Mouse (Mus musculus) heart, postnatal 0 days (tissue): ENCODE measurements around the gene Gm7137. TPM values are rescaled to one million over a fixed set of nuclear protein-coding genes. Genes with fewer than 3 reads are reported as not detected.
"Not testable (repeated sequence)": the region's sequence is repeated elsewhere in the genome, so short reads cannot be mapped to it uniquely, and the experiment has no call there.

Source experiments
- ATAC-seq: fragments of 200-750 bp; cut with Nextera tagmentation; 2 replicates; pipeline ENCODE4 v1.8.0; 2017; ENCODE audit warnings: low read depth, moderate number of reproducible peaks, moderate library complexity; ENCODE audit not compliant: insufficient read depth
- DNase-seq: peaks from one replicate; pipeline ENCODE4 v3.0.0-alpha.2; 2016; ENCODE audit warnings: low spot score
- H3K27ac ChIP-seq: fragments of 300-500 bp; sonication (generic); 2 replicates; pipeline ENCODE4 v1.5.1; 2014; ENCODE audit warnings: low read depth, mild to moderate bottlenecking
- H3K27me3 ChIP-seq: fragments of 300-500 bp; sonication (generic); 2 replicates; pipeline ENCODE4 v1.6.1; 2014; ENCODE audit warnings: low read length, mixed read lengths; ENCODE audit not compliant: control insufficient read depth, insufficient read depth
- H3K36me3 ChIP-seq: fragments of 300-500 bp; sonication (generic); replicated peaks from 2 replicates; pipeline ENCODE4 v1.6.1; 2014; ENCODE audit warnings: low read length, mixed read lengths; ENCODE audit not compliant: control insufficient read depth, insufficient read depth
- H3K4me1 ChIP-seq: fragments of 300-500 bp; sonication (generic); 2 replicates; pipeline ENCODE4 v1.6.1; 2014; ENCODE audit warnings: antibody characterized with exemption; ENCODE audit not compliant: control insufficient read depth, insufficient read depth
- H3K4me2 ChIP-seq: fragments of 300-500 bp; sonication (generic); 2 replicates; pipeline ENCODE4 v1.6.1; 2014; ENCODE audit warnings: low read depth, mild to moderate bottlenecking, low read length, moderate library complexity
- H3K4me3 ChIP-seq: fragments of 300-500 bp; sonication (generic); 2 replicates; pipeline ENCODE4 v1.5.1; 2014; ENCODE audit warnings: low read depth, low read length
- H3K9ac ChIP-seq: fragments of 300-500 bp; sonication (generic); replicated peaks from 2 replicates; pipeline ENCODE4 v1.6.1; 2014; ENCODE audit warnings: low read depth, low read length, mixed read lengths
- H3K9me3 ChIP-seq: fragments of 300-500 bp; sonication (generic); replicated peaks from 2 replicates; pipeline ENCODE4 v1.6.1; 2016; ENCODE audit warnings: low read length; ENCODE audit not compliant: control insufficient read depth
- CTCF ChIP-seq: IDR thresholded peaks from 2 replicates; pipeline ENCODE4 v1.5.1; 2016; ENCODE audit warnings: antibody characterized with exemption, control low read depth, low read depth
- EP300 ChIP-seq: IDR thresholded peaks from 2 replicates; pipeline ENCODE4 v1.6.1; 2016; ENCODE audit warnings: antibody characterized with exemption, low read depth
- WGBS: fragments of 180-500 bp; shearing (Covaris S2); extraction: QIAGEN DNeasy Blood & Tissue Kit; methylation state at CpG from one replicate; pipeline ENCODE4 v1.1.7; 2014; 5-methylcytosine and 5-hydroxymethylcytosine counted together
- polyA plus RNA-seq: library from polyadenylated mRNA; unstranded; fragments of >200 nt; fragmentation: Nextera tagmentation; extraction: Ambion mirVana; gene quantifications from 2 replicates; pipeline ENCODE4 v1.2.1, GENCODE M21; 2015
- total RNA-seq: library from RNA; depleted of rRNA; stranded (reverse); fragments of >200 nt; gene quantifications from 2 replicates; pipeline ENCODE4 v1.2.3, GENCODE M21; 2014; ENCODE audit warnings: low replicate concordance

Gm7137 gene
- total and polyA plus RNA-seq, 2 experiments from 2014 or later = not detected

- H3K4me1 ChIP-seq = no peaks in the 10 kb centered on the region
- H3K4me3 ChIP-seq = no peak overlapping the region
- no peak overlapping the region for H3K9ac ChIP-seq
- DNase-seq (no peak), ATAC-seq (no peak)
- H3K27ac ChIP-seq = no peak overlapping the region
- no peak overlapping the region for H3K4me2 ChIP-seq
- 64% methylated on average over 1 of the region's 1 CpGs for WGBS
- no peaks in the 10 kb centered on the region for H3K27me3 ChIP-seq
- no peaks in the 10 kb centered on the region for H3K36me3 ChIP-seq
- TF ChIP-seq CTCF = no peak
- no peaks in the 10 kb centered on the region for H3K9me3 ChIP-seq
These were observed 18.3 kb downstream of the Gm7137 start for GRCm38 (mm10) chr10:77769727-77770126.

GRCm38 (mm10) chr10:77759582-77759981, 28.4 kb downstream of the Gm7137 start, which contains the start of gene Gm3233:
Gm3233 (minus strand) TSS chr10:77759682.
- H3K4me1 ChIP-seq, H3K9me3 ChIP-seq, H3K36me3 ChIP-seq, DNase-seq, ATAC-seq, H3K9ac ChIP-seq, H3K27me3 ChIP-seq, H3K27ac ChIP-seq, H3K4me2 ChIP-seq, H3K4me3 ChIP-seq: not testable (repeated sequence)
- no CpG with 5 or more reads among the region's 1 CpGs for WGBS

- Histone ChIP-seq H3K27ac (no peak overlapping the region), H3K27me3 (no peaks in the 10 kb centered on the region), H3K4me1 (no peaks in the 10 kb centered on the region), H3K9me3 (no peaks in the 10 kb centered on the region), H3K4me3 (no peak overlapping the region), H3K4me2 (no peak overlapping the region), H3K36me3 (no peaks in the 10 kb centered on the region), H3K9ac (no peak overlapping the region)
- no peak for TF ChIP-seq CTCF
- no peak for TF ChIP-seq EP300
- ATAC-seq (no peak), DNase-seq (no peak)
These were observed 34.6 kb downstream of the Gm7137 start for GRCm38 (mm10) chr10:77753448-77753847.

- 65% methylated on average over 3 of the region's 3 CpGs for WGBS
- H3K4me3 ChIP-seq, H3K27ac ChIP-seq, H3K9me3 ChIP-seq, H3K4me2 ChIP-seq, H3K9ac ChIP-seq, H3K27me3 ChIP-seq, ATAC-seq, DNase-seq, H3K36me3 ChIP-seq, H3K4me1 ChIP-seq: not testable (repeated sequence)
These were observed 35.7 kb downstream of the Gm7137 start for GRCm38 (mm10) chr10:77752312-77752711.

- H3K27me3 ChIP-seq, H3K9ac ChIP-seq, H3K36me3 ChIP-seq, H3K4me2 ChIP-seq, H3K27ac ChIP-seq, H3K4me1 ChIP-seq, H3K9me3 ChIP-seq, ATAC-seq, H3K4me3 ChIP-seq, DNase-seq: not testable (repeated sequence)
- WGBS = 13% methylated on average over 1 of the region's 1 CpGs
These were observed 36.7 kb downstream of the Gm7137 start, which contains the start of gene Gm9736 for GRCm38 (mm10) chr10:77751254-77751653. Gm9736 (minus strand) TSS chr10:77751354.

GRCm38 (mm10) chr10:77750686-77751085, 37.3 kb downstream of the Gm7137 start:
- not testable (repeated sequence) for ATAC-seq, H3K9me3 ChIP-seq, H3K4me2 ChIP-seq, H3K27ac ChIP-seq, DNase-seq, H3K27me3 ChIP-seq, H3K4me3 ChIP-seq, H3K36me3 ChIP-seq, H3K4me1 ChIP-seq, H3K9ac ChIP-seq
- WGBS = 53% methylated on average over 1 of the region's 1 CpGs

- ATAC-seq, H3K9ac ChIP-seq: not testable (repeated sequence)
- WGBS = 53% methylated on average over 4 of the region's 5 CpGs
These were observed 45.9 kb downstream of the Gm7137 start, which contains the start of gene Gm18596 for GRCm38 (mm10) chr10:77741924-77742688. Gm18596 (minus strand) TSS chr10:77742638.

More at GRCm38 (mm10) chr10:77741924-77742688, 45.9 kb downstream of the Gm7137 start, which contains the start of gene Gm18596:
- H3K4me2 ChIP-seq, H3K27me3 ChIP-seq, DNase-seq, H3K9me3 ChIP-seq, H3K27ac ChIP-seq, H3K4me3 ChIP-seq, H3K4me1 ChIP-seq, H3K36me3 ChIP-seq: not testable (repeated sequence)
